Mouse (Mus musculus) erythroblast, embryonic 14.5 days (primary cell): ENCODE results near the gene Nfkbiz.

Experiments used
- GATA1 ChIP-seq: IDR thresholded peaks from 2 replicates; pipeline ENCODE4 v1.6.1; 2012; ENCODE audit warnings: low read length, inconsistent platforms, mixed read lengths
- TAL1 ChIP-seq: IDR thresholded peaks from 3 replicates; pipeline ENCODE4 v1.6.1; 2012; ENCODE audit warnings: low read length, inconsistent platforms, mixed read lengths

DNA sequence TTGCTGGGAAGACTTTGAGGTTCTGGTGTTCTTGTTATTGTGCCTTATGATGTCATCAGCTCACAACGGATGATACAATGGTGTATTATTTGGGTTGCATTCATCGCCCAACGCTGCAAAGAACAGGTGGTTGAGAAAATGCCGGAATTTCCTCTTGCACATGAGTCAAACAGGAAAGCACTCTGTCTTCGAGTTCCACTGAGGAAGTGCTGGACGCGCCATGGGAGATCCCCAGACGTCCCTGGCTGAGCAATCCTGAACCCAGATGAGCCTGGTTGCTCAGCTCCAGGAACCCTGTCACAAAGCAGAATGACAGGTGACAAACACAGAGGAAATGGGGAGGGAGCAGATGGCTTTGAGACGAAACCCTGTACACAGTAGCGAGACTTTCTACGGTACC is 62.4 kb downstream of the Nfkbiz start:
- TF ChIP-seq GATA1: no peak
- no peak for TF ChIP-seq TAL1
